Mouse (Mus musculus) WW6 (cell line): Measurements from ENCODE around the gene Gm13030.
"Not testable (repeated sequence)": the region's sequence is repeated elsewhere in the genome, so short reads cannot be mapped to it uniquely, and the experiment has no call there.

ENCODE experiments used
- DNase-seq: peaks from one replicate; pipeline ENCODE4 v3.0.0-alpha.2; 2013; ENCODE audit warnings: low read depth, low spot score

Gene Gm13030

DNA sequence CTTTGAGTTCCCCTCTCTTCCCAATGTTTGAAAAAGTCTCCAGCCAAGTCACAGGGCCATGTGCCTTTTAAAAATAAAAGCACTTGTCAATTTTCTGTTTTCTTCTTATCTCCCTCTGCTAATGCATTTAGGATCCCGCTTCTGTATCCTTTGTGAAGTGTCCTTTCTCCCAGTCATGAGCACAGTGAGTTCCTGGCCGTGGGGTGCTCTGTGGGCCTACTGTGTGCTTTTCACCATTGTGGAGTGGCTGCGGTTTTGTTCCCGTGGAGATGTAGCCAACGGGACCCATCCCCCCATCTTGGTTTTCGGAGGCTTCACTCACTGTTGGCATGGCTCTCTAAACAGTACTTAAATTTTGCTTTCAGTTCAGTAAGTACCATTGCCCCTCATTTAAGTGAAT, 7.8 kb downstream of the Gm13030 start:
- no peak for DNase-seq

DNA sequence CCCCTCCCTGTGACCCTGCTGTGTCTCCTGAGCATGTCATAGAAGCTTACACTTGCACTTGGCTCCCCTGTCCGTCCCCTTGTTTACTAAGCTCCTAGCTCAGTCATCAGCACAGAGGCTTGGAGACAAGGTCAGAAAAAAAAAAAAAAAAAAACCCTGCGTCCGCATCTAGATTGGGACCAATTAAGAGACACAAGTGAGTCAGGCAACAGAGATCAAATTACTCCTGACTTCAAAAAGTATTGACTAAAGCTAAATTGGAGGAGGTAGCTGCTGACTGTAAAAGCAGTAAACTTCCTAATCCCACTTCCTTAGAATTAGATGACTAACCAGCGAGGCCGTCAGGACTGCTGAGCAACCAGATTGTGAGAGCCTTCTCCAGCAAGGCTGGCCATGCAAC, 8.7 kb downstream of the Gm13030 start:
- DNase-seq: no peak

DNA sequence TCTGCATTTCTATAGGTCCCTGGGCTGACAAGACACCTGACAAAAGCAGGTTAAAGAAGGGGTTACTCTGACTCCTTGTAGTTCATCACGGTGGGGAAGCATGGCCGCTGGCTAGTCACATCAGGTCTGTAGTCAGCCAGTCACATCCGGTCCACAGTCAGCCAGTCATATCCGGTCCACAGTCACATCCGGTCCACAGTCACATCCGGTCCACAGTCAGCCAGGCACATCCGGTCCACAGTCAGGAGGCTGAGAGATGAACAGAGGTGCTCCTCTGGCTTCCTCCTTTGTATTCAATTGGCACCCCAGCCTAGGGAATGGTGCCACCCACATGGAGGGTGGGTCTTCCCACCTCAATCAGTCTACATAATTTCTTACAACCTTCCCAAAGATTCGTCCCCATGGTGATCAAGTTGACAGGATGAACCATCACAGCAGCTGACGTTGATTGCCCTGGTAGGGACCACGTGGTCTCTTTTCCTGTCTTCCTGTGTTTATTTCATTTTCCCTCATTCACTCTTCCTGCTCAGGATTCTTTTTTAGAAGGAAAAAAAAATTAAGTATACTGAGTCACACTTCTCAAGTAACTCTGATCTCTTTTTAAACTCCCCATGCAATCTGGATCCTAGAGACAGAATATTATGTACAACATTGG, 10.3 kb downstream of the Gm13030 start, which contains the start of gene Pla2g5:
Pla2g5 (minus strand) TSS at position 139 of the 655 bp plus-strand sequence.
- no peak for DNase-seq

DNA sequence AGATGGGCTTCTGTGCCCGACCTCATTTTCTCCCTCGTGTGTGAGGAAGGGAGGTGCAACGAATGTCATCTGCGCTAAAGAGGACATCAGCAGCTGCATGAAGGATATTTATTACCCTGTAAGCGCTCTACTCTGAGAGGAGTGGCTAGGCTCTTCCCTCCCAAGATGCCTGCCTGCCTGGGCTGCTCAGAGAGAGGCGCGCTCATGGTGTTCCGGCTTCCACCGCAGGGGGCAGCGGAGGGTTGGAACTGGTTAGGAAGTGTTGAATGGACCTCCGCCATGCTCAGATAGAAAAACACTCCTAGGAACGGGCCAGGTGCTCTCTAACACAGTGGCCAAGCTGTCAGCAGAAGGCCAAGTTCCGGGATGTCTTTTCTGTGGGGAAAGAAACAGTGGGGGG, 14.0 kb downstream of the Gm13030 start:
- peak; percentile 83 for DNase-seq

DNA sequence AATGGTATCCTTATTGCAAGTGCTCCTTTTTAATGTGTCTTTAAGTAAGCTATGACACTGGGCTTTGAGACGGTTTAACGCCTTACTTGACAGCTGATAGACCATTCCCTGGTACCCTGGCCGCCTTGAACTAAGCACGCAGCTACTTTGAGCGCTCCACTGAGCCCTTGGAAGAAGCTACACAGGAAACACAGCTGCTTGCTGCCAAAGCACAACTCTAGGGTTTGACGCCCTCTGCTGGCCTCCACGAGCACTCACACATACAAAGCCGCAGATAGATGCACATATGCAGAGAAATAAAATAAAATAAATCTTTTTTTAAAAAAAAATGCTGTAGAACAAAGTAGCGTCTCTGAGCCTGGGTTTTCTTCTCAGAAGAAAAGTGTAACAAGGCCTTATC, 14.5 kb downstream of the Gm13030 start:
- no peak for DNase-seq

DNA sequence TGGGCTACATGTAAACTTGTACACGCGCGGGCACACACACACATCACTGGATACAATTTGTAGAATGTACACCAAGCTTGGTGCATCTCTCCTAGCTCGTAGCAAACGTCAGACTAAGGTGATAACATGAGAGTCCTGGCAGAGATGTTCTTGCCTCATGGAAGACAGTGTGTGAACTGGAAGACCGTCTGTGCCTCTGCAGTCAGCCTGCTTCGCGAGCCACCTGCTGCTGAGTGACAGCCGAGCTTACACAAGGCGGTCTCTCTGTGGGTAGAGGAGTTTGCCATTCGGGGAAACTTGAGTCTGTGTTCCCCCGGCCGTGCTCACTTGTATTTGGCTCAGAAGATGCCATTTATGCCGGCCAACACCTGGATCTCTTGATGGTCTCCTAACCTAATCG, 15.3 kb downstream of the Gm13030 start:
- DNase-seq: no peak

DNA sequence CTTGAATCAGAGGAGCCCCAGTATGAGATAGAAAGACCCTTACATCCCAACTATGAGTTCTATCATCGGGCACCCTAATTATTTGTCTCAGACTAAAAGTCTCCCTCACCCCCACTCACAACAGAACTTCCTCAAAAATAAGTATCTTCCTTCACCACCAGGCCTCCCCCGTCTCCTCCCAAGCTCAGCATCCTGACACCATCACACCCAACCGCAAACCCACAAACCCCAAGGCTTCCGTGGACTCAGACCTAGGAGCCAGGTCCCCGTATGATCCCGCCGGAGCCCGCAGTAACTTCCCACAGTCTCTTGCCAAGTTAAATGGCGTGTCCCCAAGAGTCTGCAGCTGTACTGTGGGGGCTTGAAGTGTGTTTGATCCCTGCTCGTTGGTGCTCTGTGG, 16.2 kb downstream of the Gm13030 start:
- no peak for DNase-seq

DNA sequence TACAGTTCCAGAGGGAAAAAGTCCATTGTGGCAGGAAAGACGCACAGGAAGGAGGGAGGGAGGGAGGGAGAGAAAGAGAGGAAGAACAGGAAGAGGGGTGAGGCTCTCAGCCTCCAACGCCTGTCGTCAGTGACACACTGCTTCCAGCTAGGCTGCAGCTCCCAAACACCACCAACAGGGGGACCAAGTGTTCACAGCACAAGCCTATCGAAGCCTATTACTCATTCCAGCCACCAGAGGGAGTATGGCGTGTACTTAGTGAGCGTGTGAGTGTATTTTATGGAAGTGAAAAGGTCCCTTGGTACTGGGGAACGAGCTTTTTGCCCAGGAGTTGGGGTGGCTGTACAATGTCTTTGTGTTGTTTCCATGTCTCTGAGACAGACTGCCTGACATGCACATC, 17.3 kb downstream of the Gm13030 start:
- peak; percentile 66 for DNase-seq

DNA sequence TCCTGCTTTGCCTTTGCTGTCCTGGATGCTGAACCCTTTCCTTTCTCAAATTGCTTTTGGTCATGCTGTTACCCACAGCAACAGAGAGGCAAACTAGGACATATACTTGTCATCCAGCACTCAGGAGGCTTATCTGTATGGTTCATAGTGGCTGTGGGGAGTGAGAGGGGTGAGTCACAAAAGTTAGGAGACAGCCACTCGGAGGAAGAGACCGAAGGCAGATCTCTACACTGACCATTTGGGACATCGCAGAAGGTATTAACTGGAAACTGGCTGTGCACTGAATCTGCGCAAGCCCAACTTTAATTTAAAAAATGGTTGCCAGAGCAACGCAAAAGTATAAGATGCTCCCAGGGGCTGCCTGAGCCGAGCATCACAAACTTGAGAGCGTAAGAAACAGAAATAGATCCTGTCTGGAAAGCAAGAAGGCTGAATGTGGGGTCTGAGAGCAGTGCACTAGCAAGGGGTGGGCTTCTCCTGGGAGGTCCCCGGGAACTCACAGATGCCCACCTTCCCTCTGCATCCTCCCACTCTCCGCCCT, 18.6 kb downstream of the Gm13030 start:
- DNase-seq: no peak

DNA sequence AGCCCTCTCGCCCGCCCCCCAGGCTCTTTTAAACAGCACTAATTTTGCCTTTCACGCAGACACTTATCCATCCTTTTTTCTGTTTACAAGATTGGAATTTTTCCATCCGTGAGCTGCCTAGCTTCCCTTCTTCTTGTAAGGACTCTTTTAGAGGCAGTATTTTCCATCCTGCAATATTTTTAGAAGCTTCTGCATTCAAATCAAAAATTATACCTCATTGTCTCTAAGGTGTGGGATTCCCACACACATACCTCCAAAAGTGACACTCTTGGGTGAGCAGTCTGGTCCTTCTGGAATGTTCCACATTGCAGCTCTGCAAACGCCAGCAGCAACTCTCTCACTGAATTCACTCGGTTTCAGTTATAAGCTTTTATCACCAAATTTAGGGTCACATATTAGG, 20.8 kb downstream of the Gm13030 start:
- no peak for DNase-seq

DNA sequence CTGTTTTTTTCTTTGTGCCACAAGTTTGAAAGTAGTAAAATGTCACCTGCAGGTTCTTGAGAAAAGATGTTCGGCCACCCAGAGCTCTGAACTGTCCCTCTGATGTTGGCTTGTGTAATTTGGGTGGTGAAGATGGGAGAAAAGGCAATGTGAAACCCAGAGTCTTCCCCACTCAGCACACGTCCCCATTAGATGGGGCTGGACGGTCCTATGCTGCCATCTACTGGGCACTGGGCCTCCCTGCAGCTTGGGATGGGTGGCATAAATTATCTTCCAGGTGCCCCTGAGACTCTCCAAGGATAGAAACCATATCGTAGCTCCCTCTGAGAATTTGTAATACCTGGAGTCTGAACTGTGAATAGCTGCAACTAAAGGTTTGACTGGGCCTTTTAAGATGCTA, 22.3 kb downstream of the Gm13030 start:
- peak; percentile 29 for DNase-seq

DNA sequence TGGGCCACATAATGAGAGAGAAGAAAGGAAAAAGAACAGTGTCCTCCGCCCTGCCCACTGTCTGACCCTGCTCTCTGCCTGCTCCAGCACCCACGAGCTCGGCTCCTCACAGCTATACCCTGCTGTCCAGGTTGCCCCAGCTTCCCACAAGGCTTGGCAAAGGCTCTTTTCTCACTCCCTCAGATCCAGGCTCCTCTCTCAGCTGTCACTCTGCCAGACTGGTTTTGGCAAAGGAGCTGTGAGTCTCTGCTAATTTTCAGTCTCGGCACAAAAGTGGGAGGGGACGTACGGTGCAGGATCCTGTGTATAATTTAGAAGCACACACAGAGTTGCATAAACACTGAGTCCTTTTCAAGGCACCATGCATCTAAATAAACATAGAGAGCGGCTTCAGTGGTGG, 32.4 kb downstream of the Gm13030 start:
- DNase-seq: no peak

DNA sequence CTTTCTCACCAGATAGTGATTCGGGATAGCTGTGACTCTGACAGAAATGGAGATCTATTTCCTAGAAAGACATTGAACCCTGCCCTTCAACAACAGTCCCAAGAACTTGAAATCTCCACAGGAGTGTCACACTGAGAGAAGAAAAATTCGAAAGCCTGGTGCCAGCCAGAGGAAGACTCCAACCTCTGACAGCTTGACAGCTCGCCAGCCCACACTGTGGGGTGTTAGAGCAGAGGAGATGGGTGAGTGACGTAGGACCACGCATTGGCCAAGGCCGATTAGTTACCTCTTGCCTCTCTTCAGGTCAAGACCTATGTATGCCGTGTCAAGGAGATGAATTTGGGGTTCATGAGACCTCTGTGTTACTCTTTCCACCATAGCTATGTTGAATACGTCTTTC, 33.0 kb downstream of the Gm13030 start:
- DNase-seq: no peak

DNA sequence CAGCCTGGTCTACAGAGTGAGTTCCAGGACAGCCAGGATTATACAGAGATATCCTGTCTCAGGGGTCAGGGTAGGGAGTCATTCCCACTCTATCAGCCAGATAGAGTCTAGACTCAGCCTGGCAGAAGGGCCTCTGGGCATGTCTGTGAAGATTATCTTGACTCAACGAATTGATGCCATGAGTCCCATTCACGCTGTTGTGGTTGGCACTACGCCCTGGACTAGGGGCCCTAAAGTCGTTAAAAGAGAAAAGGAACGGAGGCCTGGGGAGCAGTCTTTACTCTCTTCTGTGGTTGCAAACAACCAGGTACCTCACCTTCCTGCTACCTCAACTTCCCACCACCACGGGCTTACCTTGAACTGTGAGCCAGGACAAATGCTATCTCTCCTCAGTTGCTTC, 34.0 kb downstream of the Gm13030 start:
- DNase-seq: no peak

DNA sequence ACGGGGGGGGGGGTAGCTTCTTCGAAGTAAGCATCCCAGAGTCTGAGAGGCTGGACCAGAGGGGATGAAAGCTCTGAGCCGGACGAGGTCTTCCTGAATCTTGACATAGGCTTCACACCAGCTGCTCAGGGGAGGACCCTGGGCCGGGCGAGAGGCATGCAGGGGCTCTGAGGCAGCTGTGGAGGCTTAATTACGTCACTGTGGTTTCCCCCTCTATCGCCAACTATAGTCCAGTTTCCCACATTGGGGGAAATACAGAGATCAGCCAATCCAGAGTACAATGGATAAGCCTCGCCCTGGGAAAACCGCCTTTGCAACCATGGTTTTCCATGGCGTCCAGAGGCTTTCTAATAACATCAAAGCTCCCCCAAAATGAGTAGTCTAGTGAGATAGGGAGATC, 46.6 kb downstream of the Gm13030 start:
- no peak for DNase-seq

DNA sequence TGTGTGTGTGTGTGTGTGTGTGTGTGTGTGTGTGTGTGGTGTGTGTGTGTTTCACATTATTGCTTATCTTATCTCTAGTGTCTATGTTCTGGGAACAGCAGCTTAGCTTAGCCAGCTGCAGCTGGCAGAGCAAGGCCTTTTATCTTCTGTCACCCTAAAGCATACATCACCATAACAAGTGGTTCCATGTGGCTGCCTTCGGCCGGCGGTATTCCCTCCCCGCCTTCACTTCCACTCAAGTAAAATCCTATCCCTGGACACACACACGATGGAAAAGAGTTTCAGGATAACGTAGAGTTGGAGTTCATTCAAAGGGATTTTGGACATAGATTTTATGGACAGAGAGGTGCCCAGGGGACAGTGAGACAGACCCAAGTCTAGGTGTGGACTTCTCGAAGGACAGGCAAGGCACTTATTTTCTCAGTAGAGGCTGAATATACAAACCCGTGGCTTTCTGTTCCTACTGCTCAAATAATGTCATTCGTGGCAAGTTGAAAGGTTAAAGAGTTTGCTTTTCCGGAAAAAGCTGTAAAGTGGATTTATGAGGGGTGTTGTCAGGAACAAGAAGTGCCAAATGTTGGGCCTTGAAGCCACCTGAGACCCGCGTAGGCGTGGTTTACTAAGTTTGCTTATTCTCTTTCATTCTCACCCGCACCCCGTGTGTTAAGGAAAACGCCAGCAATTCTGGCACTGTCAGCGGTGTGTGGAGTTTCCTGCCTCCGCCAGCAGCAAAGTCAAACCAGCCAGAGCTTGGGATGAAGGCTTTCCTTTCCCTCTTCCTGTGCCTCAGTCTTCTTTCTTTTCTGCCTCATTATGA, 47.8 kb downstream of the Gm13030 start:
- DNase-seq: no peak

DNA sequence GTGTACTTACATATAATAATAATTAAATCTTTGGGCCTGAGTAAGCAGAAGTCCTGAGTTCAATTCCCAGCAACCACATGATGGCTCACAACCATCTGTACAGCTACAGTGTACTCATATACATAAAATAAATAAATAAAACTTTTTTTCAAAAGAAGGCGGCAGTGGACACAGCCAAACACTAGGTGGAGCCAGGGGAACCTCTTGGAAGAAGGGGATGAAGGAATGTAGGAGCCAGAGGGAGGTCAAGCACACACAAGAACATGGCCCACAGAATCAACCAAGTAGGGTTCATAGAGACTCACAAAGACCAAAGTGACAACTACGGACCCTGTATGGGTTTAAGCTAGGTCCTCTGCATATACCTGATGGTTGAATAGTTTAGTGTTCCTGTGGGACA, 49.1 kb downstream of the Gm13030 start:
- no peak for DNase-seq

DNA sequence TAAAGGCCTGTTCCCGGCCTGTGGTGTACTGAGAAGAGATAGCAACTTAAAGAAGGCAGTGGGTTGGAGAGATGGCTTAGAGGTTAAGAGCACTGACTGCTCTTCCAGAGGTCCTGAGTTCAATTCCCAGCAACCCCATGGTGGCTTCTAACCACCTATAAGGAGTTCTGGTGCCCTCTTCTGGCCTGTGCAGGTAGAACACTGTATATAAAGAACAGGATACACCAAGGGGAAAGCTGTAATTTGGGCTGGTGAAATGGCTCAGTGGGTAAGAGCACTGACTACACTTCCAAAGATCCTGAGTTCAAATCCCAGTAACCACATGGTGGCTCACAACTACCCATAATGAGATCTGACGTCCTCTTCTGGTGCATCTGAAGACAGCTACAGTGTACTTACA, 49.6 kb downstream of the Gm13030 start:
- not testable (repeated sequence) for DNase-seq

DNA sequence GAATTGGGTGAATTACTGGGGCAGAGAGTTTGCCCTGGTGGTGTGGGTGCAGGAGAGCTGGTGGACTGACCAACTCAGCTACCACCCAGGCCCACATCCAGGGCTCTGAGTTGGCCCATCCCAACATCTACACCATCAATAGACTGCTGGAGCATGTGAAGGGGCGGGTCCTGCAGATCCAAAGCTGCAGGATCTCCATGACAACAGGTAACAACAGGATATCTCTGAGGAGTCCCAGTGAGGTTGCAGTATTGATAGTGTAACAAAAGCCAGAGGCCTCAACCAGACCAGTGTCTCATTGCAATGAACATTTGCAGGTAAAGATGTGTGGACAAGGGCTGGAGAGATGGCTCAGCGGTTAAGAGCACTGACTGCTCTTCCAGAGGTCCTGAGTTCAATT, 52.7 kb downstream of the Gm13030 start:
- DNase-seq: no peak
